Mouse (Mus musculus): ENCODE measurements around the gene Cyp11a1. TPM values are rescaled to one million over a fixed set of nuclear protein-coding genes. Genes with fewer than 3 reads are reported as not detected.
A peak's percentile ranks its signal among the peaks of the same experiment; 100 is the strongest.

Cyp11a1 gene
- polyA plus RNA-seq, 1 experiment: 0.67 TPM

DNA sequence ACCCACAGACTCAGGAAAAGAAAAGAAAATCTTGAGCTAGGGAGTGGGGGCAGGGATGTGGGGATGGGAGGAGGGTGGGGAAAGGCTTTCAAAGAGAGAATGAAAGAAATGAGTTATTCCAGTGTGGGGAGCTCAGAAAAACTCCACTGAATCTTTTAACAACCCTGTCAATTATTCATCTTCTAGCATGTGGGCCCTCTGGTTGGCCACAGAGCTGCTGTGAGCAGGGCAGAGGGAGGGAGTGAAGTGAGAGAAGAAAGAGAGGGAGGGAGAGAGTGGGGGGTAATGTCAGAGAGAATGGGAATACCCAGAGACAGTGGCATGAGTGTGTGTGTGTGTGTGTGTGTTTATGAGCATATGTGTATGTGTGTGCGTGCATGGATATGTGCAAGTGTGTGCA is 47.8 kb downstream of the Cyp11a1 start:
- no peak for DNase-seq (ENCODE audit: low read depth in 1 of 2, low spot score in 2 of 2)
- Histone ChIP-seq H3K4me3 (ENCODE audit: extremely low read depth, insufficient read depth, insufficient read length) (no peak overlapping the region), H3K4me1 (ENCODE audit: control insufficient read depth, insufficient read depth, insufficient read length) (no peaks in the 10 kb centered on the region), H3K27me3 (ENCODE audit: control insufficient read depth, insufficient read depth, low read length) (no peaks in the 10 kb centered on the region), H3K27ac (ENCODE audit: insufficient read depth, low read length) (no peak overlapping the region), H3K36me3 (ENCODE audit: control insufficient read depth, insufficient read depth, low read length) (no peaks in the 10 kb centered on the region)
- TF ChIP-seq CTCF (IDR thresholded peaks at IDR 0.05; ENCODE audit: extremely low read depth, insufficient read depth, insufficient read length, insufficient replicate concordance) (no peak), POLR2A (IDR thresholded peaks at IDR 0.05; ENCODE audit: low read depth, low read length) (no peak)
- WGBS: 92% methylated on average over 1 of the region's 1 CpGs

DNA sequence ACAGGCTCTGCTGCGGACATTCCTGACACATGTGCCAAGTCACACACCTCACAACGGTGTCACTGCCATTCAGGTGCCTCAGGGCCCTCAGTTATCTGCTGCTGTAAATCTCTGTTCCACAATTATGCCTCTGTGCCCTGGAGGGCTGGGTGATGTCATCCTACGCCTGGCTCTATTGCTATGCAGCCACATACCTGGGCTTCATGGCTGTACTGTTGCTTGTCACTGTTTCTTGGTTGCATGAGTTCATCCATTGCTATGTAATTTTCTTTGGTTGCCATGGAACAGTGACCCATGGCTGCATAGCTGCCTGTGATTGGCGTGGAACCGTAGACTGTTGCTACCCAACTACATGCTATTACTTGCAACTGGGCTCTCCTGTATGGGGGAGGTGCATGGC is 49.5 kb downstream of the Cyp11a1 start:
- H3K4me1 ChIP-seq (ENCODE audit: control insufficient read depth, insufficient read depth, insufficient read length): no peaks in the 10 kb centered on the region
- H3K27me3 ChIP-seq (ENCODE audit: control insufficient read depth, insufficient read depth, low read length): no peaks in the 10 kb centered on the region
- TF ChIP-seq CTCF (IDR thresholded peaks at IDR 0.05; ENCODE audit: extremely low read depth, insufficient read depth, insufficient read length, insufficient replicate concordance) (no peak), POLR2A (IDR thresholded peaks at IDR 0.05; ENCODE audit: low read depth, low read length) (no peak)
- no peak overlapping the region for H3K27ac ChIP-seq (ENCODE audit: insufficient read depth, low read length)
- 77% methylated on average over 5 of the region's 5 CpGs for WGBS
- no peaks in the 10 kb centered on the region for H3K36me3 ChIP-seq (ENCODE audit: control insufficient read depth, insufficient read depth, low read length)
- no peak overlapping the region for H3K4me3 ChIP-seq (ENCODE audit: extremely low read depth, insufficient read depth, insufficient read length)
- DNase-seq (ENCODE audit: low read depth in 1 of 2, low spot score in 2 of 2): no peak

DNA sequence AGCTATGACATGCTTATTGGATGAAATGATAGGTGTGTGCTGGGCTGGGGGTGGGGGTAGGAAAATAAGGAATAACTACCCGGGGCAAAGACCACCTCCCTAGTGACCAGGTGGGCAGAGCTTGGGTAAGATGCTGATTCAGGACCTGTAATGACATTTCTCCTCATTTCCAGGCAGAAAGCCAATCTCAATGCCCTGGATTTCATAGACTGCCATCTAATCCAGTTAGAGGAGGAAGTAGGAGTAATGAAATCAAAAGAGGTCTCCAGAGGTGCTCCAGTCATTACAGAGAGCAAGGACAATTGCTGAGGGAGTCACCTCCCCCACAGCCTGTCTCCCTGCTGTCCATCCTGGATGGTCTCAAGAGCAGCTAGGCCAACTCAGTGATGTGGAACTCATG is 53.7 kb downstream of the Cyp11a1 start:
- TF ChIP-seq POLR2A (IDR thresholded peaks at IDR 0.05; ENCODE audit: low read depth, low read length) (no peak), CTCF (IDR thresholded peaks at IDR 0.05; ENCODE audit: extremely low read depth, insufficient read depth, insufficient read length, insufficient replicate concordance) (no peak)

DNA sequence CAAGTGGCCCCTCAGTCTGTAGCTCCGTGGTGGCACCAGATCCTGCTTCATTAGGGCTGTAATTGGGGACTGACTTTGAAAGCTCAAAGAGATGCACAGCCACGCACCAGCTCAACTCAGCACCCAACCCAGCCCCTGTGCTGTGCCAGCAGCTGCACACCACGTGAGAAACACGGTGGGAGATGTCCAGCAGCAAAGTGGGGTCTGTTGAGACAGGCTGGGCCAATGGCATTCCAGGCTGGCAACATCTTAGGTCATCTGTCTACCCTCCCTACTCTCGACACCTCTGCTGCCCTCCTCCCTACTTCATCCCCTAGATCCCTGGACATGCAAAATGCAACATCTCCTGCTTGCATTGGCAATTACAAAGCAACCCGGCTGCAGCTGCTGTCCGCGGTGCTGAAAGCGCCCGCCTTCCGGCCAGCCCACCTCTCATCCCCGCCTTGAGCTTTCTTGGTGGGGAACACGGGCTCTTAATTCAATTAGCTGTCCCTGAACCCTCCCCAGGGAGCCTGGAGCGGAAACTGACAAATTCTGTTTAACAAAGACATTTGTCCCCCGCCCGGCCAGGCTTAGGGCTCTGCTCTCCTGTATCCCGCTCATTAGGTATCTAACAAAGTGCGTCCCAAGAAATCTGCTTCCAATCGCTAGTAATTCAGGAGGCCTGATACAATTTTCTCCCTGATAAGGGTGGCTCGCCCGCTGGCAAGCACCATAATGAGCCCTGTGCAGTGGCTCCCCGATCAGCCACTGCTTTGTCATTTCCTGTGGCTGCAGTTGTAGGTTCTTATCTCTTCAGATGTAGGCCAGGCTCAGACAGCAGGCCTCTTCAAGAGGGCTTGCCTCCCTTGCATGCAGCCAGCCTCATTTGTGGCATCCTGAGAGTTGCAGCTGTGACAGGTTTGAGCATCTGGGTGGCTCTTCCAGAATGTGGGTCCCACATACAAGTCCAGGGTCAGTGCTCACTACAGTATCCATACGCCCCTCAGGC is 54.8 kb downstream of the Cyp11a1 start:
- H3K4me3 ChIP-seq (ENCODE audit: extremely low read depth, insufficient read depth, insufficient read length): no peak overlapping the region
- H3K36me3 ChIP-seq (ENCODE audit: control insufficient read depth, insufficient read depth, low read length): no peaks in the 10 kb centered on the region
- TF ChIP-seq POLR2A (IDR thresholded peaks at IDR 0.05; ENCODE audit: low read depth, low read length) (no peak), CTCF (IDR thresholded peaks at IDR 0.05; ENCODE audit: extremely low read depth, insufficient read depth, insufficient read length, insufficient replicate concordance) (no peak)
- H3K27me3 ChIP-seq (ENCODE audit: control insufficient read depth, insufficient read depth, low read length): no peaks in the 10 kb centered on the region
- 15% methylated on average over 23 of the region's 23 CpGs for WGBS
- no peaks in the 10 kb centered on the region for H3K4me1 ChIP-seq (ENCODE audit: control insufficient read depth, insufficient read depth, insufficient read length)
- DNase-seq (ENCODE audit: low read depth in 1 of 2, low spot score in 2 of 2): peak in 1 of 2 experiments; percentile 7
- no peak overlapping the region for H3K27ac ChIP-seq (ENCODE audit: insufficient read depth, low read length)

More for the DNA sequence above, 53.7 kb downstream of the Cyp11a1 start:
- H3K4me1 ChIP-seq (ENCODE audit: control insufficient read depth, insufficient read depth, insufficient read length): no peaks in the 10 kb centered on the region
- no peak for DNase-seq (ENCODE audit: low read depth in 1 of 2, low spot score in 2 of 2)
- no peak overlapping the region for H3K27ac ChIP-seq (ENCODE audit: insufficient read depth, low read length)
- no peaks in the 10 kb centered on the region for H3K36me3 ChIP-seq (ENCODE audit: control insufficient read depth, insufficient read depth, low read length)
- WGBS: 42% methylated on average over 1 of the region's 1 CpGs
- no peak overlapping the region for H3K4me3 ChIP-seq (ENCODE audit: extremely low read depth, insufficient read depth, insufficient read length)
- no peaks in the 10 kb centered on the region for H3K27me3 ChIP-seq (ENCODE audit: control insufficient read depth, insufficient read depth, low read length)

DNA sequence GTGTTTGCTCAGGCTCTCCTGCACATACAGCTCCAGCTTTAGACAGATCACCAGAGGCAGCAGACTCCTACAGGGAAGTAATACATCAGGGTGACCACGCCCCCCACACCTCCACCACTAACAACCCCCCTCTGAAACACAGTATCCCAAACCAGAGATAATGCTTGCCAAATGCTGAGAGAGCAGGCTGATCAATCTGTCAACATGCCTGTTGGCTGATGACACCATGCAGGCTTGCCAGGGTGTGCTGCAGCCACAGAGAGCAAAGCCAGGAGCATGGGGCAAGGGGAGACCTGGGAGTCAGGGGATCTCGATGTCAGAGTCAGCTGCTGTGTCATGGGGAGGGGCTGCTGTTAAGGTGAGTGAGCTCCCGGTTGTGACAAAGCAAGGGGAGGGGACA is 57.3 kb downstream of the Cyp11a1 start, which contains the start of gene Stra6:
TSS of gene Stra6 (plus strand) at position 258 of the 400 bp plus-strand sequence.
- Histone ChIP-seq H3K36me3 (ENCODE audit: control insufficient read depth, insufficient read depth, low read length) (no peaks in the 10 kb centered on the region), H3K4me1 (ENCODE audit: control insufficient read depth, insufficient read depth, insufficient read length) (no peaks in the 10 kb centered on the region), H3K4me3 (ENCODE audit: extremely low read depth, insufficient read depth, insufficient read length) (no peak within 1 kb of the TSS), H3K27me3 (ENCODE audit: control insufficient read depth, insufficient read depth, low read length) (no peaks in the 10 kb centered on the region), H3K27ac (ENCODE audit: insufficient read depth, low read length) (no peak within 1 kb of the TSS)
- no peak for DNase-seq (ENCODE audit: low read depth in 1 of 2, low spot score in 2 of 2)
- TF ChIP-seq CTCF (IDR thresholded peaks at IDR 0.05; ENCODE audit: extremely low read depth, insufficient read depth, insufficient read length, insufficient replicate concordance) (no peak), POLR2A (IDR thresholded peaks at IDR 0.05; ENCODE audit: low read depth, low read length) (no peak)
- WGBS: 19% methylated on average over 3 of the region's 3 CpGs

DNA sequence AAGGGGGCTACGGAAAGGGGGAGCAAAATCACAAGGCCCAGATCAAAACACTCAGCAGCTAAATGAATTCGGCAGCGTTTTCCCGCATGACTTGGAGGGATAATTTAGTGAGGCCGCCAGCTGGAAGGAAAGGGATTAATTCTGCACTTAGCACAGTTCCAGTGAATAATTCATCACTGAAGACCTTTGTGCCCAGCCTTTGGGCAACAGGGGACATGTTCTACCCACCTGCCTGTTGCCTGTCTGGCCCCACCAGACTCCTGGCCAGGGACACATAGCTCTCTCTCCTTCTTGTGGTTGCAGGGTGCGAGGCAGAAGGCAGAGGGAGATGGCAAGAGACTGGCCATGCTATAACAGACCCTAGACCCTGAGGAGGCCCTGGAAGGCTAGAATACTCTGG is 59.3 kb downstream of the Cyp11a1 start:
- no peak overlapping the region for H3K4me3 ChIP-seq (ENCODE audit: extremely low read depth, insufficient read depth, insufficient read length)
- no peaks in the 10 kb centered on the region for H3K27me3 ChIP-seq (ENCODE audit: control insufficient read depth, insufficient read depth, low read length)
- TF ChIP-seq POLR2A (IDR thresholded peaks at IDR 0.05; ENCODE audit: low read depth, low read length) (no peak), CTCF (IDR thresholded peaks at IDR 0.05; ENCODE audit: extremely low read depth, insufficient read depth, insufficient read length, insufficient replicate concordance) (no peak)
- H3K36me3 ChIP-seq (ENCODE audit: control insufficient read depth, insufficient read depth, low read length): no peaks in the 10 kb centered on the region
- H3K27ac ChIP-seq (ENCODE audit: insufficient read depth, low read length): no peak overlapping the region
- WGBS: 72% methylated on average over 6 of the region's 6 CpGs
- no peak for DNase-seq (ENCODE audit: low read depth in 1 of 2, low spot score in 2 of 2)
- H3K4me1 ChIP-seq (ENCODE audit: control insufficient read depth, insufficient read depth, insufficient read length): no peaks in the 10 kb centered on the region
